Mouse (Mus musculus) thymus, postnatal 4 days (tissue): Measurements from ENCODE around the gene Rilpl1.
"Not testable (repeated sequence)": the region's sequence is repeated elsewhere in the genome, so short reads cannot be mapped to it uniquely, and the experiment has no call there.

Experiments
- DNase-seq: peaks from one replicate; pipeline ENCODE4 v3.0.0; 2021

Gene Rilpl1

DNA sequence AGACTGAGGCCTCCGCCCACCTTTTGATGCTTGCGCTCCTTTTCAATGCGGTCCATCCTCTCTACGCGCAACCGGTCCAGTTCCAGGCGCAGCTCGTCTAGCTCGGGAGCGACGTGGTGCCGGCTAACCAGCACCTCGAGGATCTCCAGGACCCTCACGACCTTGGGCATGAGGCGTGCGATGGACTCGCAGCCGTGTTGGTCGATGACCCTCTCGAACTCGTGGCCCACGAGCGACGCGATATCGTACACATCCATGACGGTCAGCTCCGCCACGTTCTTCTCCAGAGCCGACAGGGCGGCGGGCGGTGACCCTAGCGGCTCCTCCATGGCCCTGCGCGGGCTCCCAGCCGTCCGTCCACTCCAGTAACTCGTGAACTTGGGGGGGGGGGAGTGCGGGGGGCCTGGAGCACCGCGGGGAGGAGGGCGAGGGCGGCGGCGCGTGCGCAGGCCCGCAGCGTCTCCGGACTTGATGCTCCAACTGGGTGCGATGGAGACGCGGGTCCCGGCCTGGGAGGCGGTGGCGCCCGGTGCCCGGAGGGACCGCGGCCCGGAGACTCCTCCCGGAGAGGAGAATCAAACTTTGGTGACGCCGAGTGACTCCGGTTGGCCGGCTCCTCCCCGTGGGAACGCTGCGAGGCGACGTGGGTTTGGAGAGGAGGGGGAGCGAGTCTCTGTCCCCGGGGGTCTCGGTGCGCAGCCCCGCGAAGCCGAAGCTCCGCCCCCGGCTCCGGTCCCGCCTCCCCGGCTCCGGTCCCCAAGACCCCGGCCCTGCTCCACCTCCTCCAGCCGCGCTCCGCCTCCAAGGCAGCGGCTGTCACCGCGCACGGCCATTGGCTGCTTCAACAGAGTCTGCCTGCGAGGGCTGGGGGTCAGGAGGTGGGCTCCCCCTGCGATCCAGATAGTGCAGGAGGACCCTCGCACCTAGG lies at the start of gene Rilpl1:
Gene Rilpl1, minus strand, starts transcription at position 737 of the 928 bp plus-strand sequence.
- peak; percentile 91 for DNase-seq

GRCm38 (mm10) chr5:124578633-124579317 lies 47.6 kb upstream of the Rilpl1 start, which contains the start of the genes Eif2b1 and Gtf2h3:
Gene Eif2b1 (minus strand): TSS chr5:124579131.
Gene Gtf2h3 (plus strand): TSS chr5:124579140.
- peak; percentile 97 for DNase-seq

- no peak for DNase-seq
These were observed 44.3 kb upstream of the Rilpl1 start for GRCm38 (mm10) chr5:124575467-124575866.

DNA sequence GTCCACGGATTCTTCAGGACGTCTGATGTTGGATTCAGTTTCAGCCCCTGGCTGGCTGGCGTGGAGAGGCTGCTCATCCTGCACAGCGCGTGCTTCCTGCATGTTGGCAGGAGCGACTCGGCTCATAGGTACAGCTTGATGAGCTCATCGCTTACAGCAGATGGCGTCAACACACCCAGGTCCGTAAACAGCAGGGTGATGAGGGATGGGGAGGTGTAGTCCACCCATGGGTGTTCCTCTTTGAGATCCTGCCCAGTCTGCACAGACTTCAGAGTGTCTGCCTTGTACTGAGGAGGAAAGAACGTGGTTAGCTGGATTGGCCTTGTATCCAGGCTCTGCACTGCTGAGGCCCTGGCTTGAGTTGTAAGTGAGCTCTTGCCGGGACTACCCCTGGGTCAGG lies 39.9 kb upstream of the Rilpl1 start:
- no peak for DNase-seq

DNA sequence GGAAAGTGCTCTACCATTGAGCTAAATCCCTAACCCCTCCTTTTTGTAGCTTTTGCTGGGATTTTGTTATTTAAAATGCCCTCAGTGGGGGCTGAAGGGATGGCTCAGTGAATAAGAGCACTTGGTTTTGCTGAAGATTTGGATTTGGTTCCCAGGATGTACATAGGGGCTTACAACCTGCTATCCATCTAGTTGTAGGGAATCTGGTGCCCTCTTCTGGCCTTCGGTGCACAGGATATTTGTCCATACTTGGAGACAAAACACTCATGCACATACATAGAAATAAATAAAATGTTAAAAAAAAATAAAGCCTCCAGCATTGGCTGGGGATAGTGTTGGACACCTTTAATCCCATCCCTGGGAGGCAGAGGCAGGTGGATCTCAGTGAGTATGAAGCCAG lies 24.0 kb upstream of the Rilpl1 start:
- peak; percentile 55 for DNase-seq

- DNase-seq, result no peak
These were observed 22.4 kb upstream of the Rilpl1 start for GRCm38 (mm10) chr5:124553607-124554006.

- peak; percentile 91 for DNase-seq
These were observed 21.5 kb upstream of the Rilpl1 start, which contains the start of gene Ddx55 for GRCm38 (mm10) chr5:124552558-124553307. Gene Ddx55 (plus strand): TSS chr5:124552864.

DNA sequence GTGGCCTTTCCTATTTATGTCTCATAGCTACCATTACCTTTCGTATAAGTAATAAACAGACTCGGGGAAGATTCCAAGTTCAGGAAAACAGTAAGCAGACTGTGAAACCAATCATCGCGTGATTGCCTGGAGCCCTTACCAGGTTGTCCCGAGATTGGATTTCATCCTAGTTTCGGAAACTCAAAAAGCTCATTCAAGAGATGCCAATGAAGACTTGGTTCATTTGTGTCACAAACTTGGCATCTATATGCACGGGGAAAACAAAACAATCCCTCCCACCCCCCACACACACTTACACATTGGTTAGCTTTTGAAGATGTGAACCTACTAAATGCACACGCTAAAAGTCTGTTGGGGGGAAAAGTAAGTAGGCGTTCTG lies 20.9 kb upstream of the Rilpl1 start:
- no peak for DNase-seq

GRCm38 (mm10) chr5:124551349-124552093 lies 20.3 kb upstream of the Rilpl1 start:
- DNase-seq, result peak; percentile 41

DNA sequence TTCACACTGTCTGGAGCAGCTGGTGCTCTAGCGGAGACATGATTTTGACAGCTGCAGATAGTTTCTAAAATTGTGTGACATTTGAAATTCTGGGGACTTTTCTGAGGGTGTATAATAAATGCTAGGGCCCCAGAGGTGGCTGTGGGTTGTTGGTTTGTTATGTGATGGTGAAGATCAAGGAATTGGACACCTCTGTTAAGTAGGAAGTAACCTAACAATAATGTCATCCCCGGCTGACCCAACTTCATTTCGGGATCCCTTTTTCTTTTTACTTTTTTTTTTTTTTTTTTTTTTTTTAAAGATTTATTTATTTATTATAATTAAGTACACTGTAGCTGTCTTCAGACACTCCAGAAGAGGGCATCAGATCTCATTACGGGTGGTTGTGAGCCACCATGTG lies 19.5 kb upstream of the Rilpl1 start:
- DNase-seq, result not testable (repeated sequence)

GRCm38 (mm10) chr5:124541602-124541973 lies 10.4 kb upstream of the Rilpl1 start:
- DNase-seq, result no peak

DNA sequence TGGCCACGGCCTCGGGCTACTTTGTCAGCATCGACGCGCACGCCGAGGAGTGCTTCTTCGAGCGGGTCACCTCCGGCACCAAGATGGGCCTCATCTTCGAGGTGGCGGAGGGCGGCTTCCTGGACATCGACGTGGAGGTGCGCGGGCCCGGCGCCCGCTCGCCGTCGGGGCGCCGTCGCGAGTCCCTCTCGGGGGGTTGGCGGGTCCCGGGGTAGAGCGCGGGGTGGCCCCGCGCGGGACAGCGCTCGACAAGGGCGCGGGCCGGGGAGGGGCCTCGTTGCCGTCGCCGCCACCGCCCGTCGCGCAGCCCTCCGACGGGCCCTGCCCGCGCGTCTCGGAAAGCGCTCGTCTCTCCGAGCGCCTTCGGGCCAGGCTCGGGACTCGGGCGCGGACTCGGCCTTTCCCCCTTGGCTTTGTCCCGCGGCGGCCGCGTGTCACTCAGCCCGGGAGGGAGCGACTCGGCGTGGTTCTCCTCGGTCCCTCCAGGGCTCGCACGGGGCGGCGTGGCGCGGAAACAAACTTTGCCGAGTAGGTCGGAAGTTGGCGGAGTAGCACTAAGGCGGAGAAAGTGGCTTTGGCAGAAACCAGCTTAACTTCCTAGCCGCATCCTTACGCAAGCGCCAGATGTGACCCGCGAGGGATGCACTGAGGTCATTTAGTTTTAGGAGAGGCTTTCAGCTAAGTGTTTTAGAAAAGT lies 9.9 kb upstream of the Rilpl1 start:
- peak; percentile 78 for DNase-seq

- DNase-seq, result peak; percentile 93
These were observed 9.2 kb upstream of the Rilpl1 start, which contains the start of gene Tmed2 for GRCm38 (mm10) chr5:124540383-124540786. Gene Tmed2 (plus strand): TSS chr5:124540695.

DNA sequence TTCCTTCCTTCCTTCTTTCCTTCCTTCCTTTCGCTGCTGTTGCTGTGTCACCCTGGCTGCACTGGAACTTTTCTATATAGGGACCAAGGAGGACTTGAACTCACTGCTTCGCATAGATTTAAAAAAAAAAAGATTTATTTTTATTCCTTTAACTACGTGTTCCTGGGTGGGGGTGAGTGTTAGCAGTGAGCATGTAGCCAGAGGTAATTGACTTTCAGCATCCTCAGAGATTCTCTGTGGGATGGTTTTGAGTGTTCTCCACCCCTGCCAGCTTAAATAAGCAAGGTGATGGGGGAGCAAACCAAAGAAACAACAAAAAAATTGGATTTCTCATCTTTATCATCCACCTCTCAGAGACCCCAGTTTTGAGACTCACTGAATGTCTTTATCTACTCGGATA lies 8.7 kb upstream of the Rilpl1 start:
- no peak for DNase-seq

- peak; percentile 66 for DNase-seq
These were observed 7.9 kb upstream of the Rilpl1 start for GRCm38 (mm10) chr5:124538813-124539792.

DNA sequence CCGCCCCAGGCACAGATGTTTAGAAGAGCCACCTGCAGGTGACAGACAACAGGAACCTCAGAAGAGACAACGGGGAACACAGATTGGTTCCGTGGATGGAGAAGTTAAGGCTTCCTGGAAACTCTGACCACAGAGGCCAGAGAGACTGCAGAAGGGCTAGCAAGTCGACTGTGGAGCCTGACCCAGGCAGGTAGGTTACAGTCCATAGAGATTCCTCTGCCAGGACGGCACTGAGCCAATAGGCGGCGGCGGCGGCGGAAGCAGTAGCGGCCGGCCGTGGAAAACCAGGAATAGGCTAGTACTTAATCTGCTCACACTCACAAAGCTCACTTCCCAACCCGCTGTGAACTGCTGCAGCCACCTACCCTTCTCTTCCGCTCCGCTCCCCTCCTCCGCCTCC lies 5.6 kb upstream of the Rilpl1 start:
- DNase-seq, result peak; percentile 53

DNA sequence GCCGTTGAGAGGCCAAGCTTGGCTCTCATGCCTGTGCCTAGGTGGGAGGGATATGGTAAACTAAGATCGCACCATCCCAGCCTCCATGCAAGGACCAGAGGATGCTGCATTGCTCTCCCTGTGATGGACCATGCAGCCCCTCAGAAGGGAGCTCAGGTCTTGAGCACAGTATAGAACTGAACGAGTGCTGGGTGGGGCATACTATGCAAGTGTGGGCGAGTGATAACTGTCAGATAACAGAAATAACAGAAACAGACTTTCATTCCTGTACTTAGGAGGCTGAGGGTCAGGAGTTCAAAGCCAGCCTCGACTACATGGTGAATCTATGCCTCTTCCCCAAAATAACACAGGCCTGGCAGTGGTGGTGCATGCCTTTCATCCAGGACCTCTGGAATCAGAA lies 3.8 kb upstream of the Rilpl1 start:
- DNase-seq, result no peak

GRCm38 (mm10) chr5:124532451-124532850 lies 1.3 kb upstream of the Rilpl1 start:
- no peak for DNase-seq

DNA sequence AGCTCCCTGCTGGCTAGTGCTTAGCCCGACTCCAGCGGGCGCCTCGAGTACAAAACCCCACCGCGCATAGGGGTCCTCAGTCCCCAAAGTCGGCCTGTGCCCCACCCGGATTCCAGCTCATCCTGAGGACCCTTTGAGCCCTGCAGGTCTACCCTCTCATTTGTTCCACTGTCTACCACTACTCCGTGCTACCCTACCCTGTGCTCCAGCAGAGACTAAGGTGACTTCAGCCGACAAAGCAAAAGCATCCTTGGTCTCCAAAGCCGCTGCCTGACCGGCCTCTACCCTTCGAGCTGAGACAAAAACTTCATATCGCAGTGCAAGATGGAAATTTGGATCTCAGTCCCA lies 366 bp upstream of the Rilpl1 start:
- no peak for DNase-seq

DNA sequence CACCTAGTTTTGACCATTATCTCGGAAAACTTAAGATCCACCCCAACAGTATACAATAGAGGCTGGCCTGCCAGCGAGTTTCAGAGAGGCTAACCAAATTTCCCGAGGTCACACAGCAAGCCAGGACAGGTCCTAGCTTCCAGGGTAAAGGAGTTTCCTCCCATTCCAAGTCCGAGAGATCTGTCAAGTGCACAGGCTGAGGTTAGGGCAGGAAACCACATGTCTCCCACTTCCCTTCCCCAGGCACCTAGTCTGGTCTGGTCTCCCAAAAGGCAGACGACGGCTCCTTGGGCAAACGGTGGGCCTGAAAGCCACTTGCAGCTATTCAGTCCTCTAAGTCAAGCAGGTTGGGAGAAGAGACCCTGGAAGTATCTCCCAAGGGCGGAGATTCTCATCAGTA lies 1.5 kb downstream of the Rilpl1 start:
- DNase-seq, result no peak
